Mouse (Mus musculus) forebrain, embryonic 16.5 days (tissue): ENCODE data around the gene Tmem97. TPM values are rescaled to one million over a fixed set of nuclear protein-coding genes. Genes with fewer than 3 reads are reported as not detected.
"Not testable (repeated sequence)": the region's sequence is repeated elsewhere in the genome, so short reads cannot be mapped to it uniquely, and the experiment has no call there.

Source experiments
- ATAC-seq: fragments of 200-750 bp; cut with Nextera tagmentation; 2 replicates; pipeline ENCODE4 v1.8.0; 2017; ENCODE audit warnings: mild to moderate bottlenecking, moderate library complexity
- H3K27ac ChIP-seq: fragments of 300-500 bp; sonication (generic); 2 replicates; pipeline ENCODE4 v1.5.1; 2014; ENCODE audit warnings: low read length, control low read depth
- H3K27me3 ChIP-seq: fragments of 300-500 bp; sonication (generic); replicated peaks from 2 replicates; pipeline ENCODE4 v1.6.1; 2014; ENCODE audit warnings: low read length; ENCODE audit not compliant: control insufficient read depth, insufficient read depth
- H3K36me3 ChIP-seq: fragments of 300-500 bp; sonication (generic); 2 replicates; pipeline ENCODE4 v1.6.1; 2014; ENCODE audit not compliant: control insufficient read depth, insufficient read depth
- H3K4me1 ChIP-seq: fragments of 300-500 bp; sonication (generic); replicated peaks from 2 replicates; pipeline ENCODE4 v1.6.1; 2014; ENCODE audit warnings: low read length; ENCODE audit not compliant: control insufficient read depth, insufficient read depth
- H3K4me2 ChIP-seq: fragments of 300-500 bp; sonication (generic); 2 replicates; pipeline ENCODE4 v1.6.1; 2014; ENCODE audit warnings: mild to moderate bottlenecking, low read length, control low read depth
- H3K4me3 ChIP-seq: fragments of 300-500 bp; sonication (generic); replicated peaks from 2 replicates; pipeline ENCODE4 v1.5.1; 2014; ENCODE audit warnings: mild to moderate bottlenecking, low read length, control low read depth
- H3K9ac ChIP-seq: fragments of 300-500 bp; sonication (generic); replicated peaks from 2 replicates; pipeline ENCODE4 v1.6.1; 2014; ENCODE audit warnings: low read depth, low read length, control low read depth
- H3K9me3 ChIP-seq: fragments of 300-500 bp; sonication (generic); 2 replicates; pipeline ENCODE4 v1.6.1; 2016; ENCODE audit warnings: low read length; ENCODE audit not compliant: control insufficient read depth
- WGBS: fragments of 180-500 bp; shearing (Covaris S2); extraction: QIAGEN DNeasy Blood & Tissue Kit; methylation state at CpG from one replicate; pipeline ENCODE4 v1.1.7; 2014; 5-methylcytosine and 5-hydroxymethylcytosine counted together
- polyA plus RNA-seq: library from polyadenylated mRNA; unstranded; fragments of >200 nt; fragmentation: Nextera tagmentation; extraction: Ambion mirVana; gene quantifications from 2 replicates; pipeline ENCODE4 v1.2.1, GENCODE M21; 2015

The Tmem97 gene
- polyA plus RNA-seq: 31.1 and 34.9 TPM in 2 replicates

DNA sequence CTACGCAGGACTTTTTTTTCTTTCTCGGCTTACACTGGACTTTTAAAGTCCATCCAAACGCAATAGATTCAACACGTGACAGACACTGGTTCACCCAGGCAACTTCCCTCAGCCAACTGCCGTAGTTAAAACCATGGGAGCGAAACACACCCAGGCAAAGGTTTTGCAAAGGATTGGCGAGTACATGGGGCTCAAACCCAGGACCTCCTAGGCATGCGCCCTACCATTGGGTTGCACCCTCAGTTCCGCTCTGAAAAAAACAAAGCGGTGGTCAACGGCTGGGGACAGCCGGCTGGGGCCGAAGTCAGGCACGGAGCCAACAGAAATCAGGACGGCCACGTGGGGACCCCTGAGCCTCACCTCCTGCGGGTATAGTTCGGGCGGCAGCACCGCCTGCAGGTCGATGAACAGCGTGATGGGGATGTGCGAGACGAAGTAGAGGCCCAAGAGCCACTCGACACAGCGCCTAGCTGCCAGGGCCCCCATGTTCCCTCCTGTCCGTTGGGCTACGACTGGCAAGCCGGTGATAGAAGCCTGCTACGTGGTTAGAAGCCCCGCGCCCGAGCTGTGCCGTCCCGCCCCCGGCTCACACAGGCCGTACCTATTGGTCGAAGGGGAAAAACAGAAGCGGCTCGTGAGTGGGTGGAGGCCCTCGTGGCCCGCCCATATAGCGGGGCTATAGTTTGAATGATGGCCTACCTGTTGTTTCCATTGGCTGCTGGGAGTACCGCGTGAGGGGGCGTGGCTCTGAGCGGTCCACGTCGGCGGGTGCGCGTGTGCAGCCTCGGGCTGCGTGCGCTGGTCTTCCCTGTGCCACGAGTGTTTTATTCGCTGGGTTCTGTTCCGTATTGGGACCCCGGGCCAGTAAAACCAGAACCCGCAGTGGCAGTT is at the start of gene Tmem97:
TSS of gene Tmem97 (minus strand) at position 610 of the 891 bp plus-strand sequence.
- no peaks in the 10 kb centered on the region for H3K27me3 ChIP-seq
- under 1% methylated on average over 60 of the region's 60 CpGs for WGBS
- peak within 1 kb of the TSS; percentile 77 for H3K4me2 ChIP-seq
- peak within 1 kb of the TSS; percentile 64 for H3K4me3 ChIP-seq
- H3K4me1 ChIP-seq: peaks cover 15% of the 10 kb centered on the region
- H3K9ac ChIP-seq: peak within 1 kb of the TSS; percentile 64
- H3K27ac ChIP-seq: peak within 1 kb of the TSS; percentile 87
- H3K9me3 ChIP-seq: 0 out of 2 replicates have a peak, but pooled peaks cover 3% of the 10 kb centered on the region
- H3K36me3 ChIP-seq: no peaks in the 10 kb centered on the region
- peak; percentile 100 for ATAC-seq

DNA sequence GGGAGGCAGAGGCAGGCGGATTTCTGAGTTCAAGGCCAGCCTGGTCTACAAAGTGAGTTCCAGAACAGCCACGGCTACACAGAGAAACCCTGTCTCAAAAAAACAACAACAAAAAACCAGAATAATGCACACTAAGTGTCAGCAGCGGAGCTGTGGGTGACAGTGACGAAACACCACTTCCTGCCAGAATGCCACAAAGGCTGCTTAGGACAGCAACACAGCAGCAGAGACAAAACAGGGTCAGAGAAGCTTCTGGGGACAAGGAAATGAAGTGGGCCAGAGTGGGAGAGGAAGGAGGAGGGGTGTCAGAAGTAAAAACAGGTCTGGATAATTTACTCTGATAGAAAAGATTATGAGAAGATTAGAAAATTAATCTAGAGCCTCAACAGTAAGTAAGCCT is 49.5 kb upstream of the Tmem97 start:
- Histone ChIP-seq H3K4me1 (peaks cover 4% of the 10 kb centered on the region), H3K27ac (no peak overlapping the region), H3K9me3 (no peaks in the 10 kb centered on the region), H3K4me3 (no peak overlapping the region), H3K27me3 (no peaks in the 10 kb centered on the region), H3K36me3 (0 out of 2 replicates have a peak, but pooled peaks cover 2% of the 10 kb centered on the region), H3K4me2 (no peak overlapping the region), H3K9ac (no peak overlapping the region)
- ATAC-seq: no peak
- WGBS: 91% methylated on average over 4 of the region's 4 CpGs

DNA sequence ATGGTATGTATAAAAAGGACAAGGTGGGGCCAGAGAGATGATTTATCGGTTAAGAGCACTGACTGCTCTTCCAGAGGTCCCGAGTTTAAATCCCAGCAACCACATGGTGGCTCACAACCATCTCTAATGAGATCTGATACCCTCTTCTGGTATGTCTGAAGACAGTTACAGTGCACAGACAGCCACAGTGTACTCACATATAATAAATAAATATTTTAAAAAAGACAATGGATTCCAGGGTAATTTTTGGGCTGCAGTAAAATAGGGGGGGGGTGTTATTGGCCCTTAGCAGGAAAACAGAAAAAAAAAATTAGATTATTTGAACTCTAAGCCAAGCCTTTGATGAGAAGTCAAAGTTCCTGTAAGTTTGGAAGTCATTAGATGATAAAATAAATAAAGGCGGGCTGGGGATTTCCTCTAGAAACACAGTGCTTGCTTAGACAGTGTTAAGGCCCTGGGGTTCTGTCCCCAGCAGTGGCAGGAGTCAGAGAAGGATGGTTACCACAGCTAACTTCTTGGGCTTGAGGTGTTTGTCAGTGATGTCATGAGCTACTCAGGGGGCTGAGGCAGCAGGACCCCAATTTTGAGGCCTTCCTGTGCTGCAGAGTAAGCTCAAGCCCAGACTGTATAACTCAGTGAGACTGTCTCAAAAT is 48.3 kb upstream of the Tmem97 start:
- no peaks in the 10 kb centered on the region for H3K9me3 ChIP-seq
- no peak overlapping the region for H3K27ac ChIP-seq
- H3K27me3 ChIP-seq: no peaks in the 10 kb centered on the region
- 82% methylated on average over 3 of the region's 3 CpGs for WGBS
- H3K4me2 ChIP-seq: no peak overlapping the region
- no peak for ATAC-seq
- no peak overlapping the region for H3K4me3 ChIP-seq
- H3K4me1 ChIP-seq: peaks cover 4% of the 10 kb centered on the region
- H3K9ac ChIP-seq: no peak overlapping the region
- 0 out of 2 replicates have a peak, but pooled peaks cover 2% of the 10 kb centered on the region for H3K36me3 ChIP-seq

DNA sequence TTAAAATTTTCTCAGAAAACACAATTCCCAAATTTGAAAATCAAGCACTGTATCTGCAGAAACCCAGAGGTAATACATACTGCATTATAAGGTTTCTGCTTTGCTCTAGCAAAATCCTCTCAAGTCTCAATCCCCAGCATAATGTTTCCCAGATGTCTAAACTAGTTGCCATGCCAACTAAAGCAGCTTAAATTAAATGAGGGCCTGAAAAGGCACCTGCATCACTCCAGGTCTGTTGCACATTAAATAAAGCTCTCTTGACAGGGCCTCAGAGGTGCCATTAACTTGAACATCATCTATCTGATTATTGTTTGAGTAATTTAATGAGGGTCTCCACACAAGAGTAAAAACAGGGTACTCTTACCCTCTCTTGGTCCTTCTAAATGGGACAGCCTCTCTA is 46.2 kb upstream of the Tmem97 start:
- Histone ChIP-seq H3K9me3 (no peaks in the 10 kb centered on the region), H3K4me3 (no peak overlapping the region), H3K4me1 (peaks cover 4% of the 10 kb centered on the region), H3K36me3 (no peaks in the 10 kb centered on the region), H3K4me2 (no peak overlapping the region), H3K27me3 (no peaks in the 10 kb centered on the region), H3K9ac (no peak overlapping the region), H3K27ac (no peak overlapping the region)
- ATAC-seq: no peak

DNA sequence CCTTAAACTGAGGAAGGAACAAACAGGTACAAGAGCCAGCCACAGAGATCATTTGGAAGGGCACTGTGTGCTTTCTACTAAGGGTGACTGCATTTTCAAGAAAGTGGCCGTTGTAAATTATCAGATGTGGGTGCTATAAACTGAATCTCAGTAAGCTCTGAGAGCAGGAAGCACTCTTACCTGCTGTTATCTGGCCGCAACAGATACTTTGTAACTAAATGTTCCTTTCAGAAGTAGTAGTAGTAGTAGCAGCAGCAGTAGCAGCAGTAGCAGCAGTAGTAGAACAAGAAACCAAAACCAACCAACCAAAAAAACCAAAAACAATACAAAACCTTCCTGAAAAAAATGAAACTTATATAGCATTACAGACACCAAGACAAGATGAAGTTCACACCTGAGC is 45.2 kb upstream of the Tmem97 start:
- Histone ChIP-seq H3K27me3 (no peaks in the 10 kb centered on the region), H3K4me3 (no peak overlapping the region), H3K36me3 (no peaks in the 10 kb centered on the region), H3K4me2 (no peak overlapping the region), H3K27ac (no peak overlapping the region), H3K4me1 (peaks cover 4% of the 10 kb centered on the region), H3K9me3 (no peaks in the 10 kb centered on the region), H3K9ac (no peak overlapping the region)
- ATAC-seq: no peak
- 91% methylated on average over 2 of the region's 2 CpGs for WGBS

DNA sequence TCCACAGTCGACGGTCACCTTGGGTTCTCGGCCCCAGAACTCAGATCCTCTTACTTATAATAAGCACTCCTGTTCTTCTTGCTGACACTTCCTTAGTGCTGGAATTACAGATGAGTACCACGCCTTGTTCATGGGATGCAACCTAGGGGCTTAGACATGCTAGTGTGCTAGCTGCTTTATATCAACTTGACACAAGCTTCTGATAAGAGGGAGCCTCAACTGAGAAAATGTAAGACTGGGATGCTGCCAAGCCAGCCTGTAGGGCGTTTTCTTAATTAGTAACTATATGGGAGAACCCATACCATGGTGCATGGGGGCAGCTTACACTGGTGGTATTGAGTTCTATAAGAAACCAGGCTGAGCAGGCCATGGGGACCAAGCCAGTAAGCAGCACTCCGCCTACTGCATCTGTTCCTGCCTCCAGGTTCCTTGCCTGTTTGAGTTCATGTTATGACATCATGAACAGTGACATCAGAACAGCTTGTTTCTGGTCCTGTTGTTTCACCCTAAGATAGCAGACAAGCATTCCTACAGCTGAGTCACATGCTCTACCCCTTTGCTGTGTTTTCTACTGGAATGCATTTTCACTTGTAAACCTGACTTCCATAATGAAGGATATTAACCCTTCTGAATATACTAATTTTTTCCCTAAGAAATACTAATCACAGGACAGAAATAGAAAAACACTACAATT is 43.8 kb upstream of the Tmem97 start:
- Histone ChIP-seq H3K27me3 (no peaks in the 10 kb centered on the region), H3K4me1 (peaks cover 4% of the 10 kb centered on the region), H3K4me2 (no peak overlapping the region), H3K36me3 (no peaks in the 10 kb centered on the region), H3K4me3 (no peak overlapping the region), H3K9ac (no peak overlapping the region), H3K27ac (no peak overlapping the region), H3K9me3 (no peaks in the 10 kb centered on the region)
- WGBS: 89% methylated on average over 6 of the region's 6 CpGs
- ATAC-seq: no peak

DNA sequence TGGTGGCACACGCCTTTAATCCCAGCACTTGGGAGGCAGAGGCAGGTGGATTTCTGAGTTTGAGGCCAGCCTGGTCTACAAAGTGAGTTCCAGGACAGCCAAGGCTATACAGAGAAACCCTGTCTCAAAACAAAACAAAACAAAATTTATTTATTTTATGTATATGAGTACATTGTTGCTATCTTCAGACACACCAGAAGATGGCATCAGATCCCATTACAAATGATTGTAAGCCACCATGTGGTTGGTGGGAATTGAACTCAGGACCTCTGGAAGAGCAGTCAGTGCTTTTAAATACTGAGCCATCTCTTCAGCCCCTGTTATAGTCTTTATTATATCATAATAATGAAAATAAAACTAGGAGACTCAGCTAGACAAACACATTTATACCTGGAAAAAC is 37.1 kb upstream of the Tmem97 start:
- H3K36me3 ChIP-seq: peaks cover 14% of the 10 kb centered on the region
- not testable (repeated sequence) for H3K4me2 ChIP-seq, H3K4me1 ChIP-seq, H3K27ac ChIP-seq, H3K9ac ChIP-seq, H3K9me3 ChIP-seq, H3K27me3 ChIP-seq, ATAC-seq, H3K4me3 ChIP-seq
- WGBS: 91% methylated on average over 1 of the region's 1 CpGs

DNA sequence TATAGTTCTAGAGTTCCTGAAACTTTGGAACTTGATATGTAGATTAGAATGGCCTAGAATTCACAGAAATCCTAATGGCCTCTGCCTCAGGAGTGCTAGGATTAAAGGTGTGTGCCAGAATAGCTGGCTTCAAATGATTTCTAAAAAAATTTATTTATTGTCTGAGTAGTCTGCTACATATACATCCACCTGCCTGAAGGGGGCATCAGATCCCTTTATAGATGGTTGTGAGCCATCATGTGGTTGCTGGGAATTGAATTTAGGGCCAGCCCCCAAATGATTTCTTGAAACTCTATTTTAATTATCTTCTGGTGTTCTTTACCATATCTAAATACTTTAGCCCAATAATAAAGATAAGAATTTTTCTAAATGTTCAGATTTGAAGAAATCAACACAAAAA is 35.5 kb upstream of the Tmem97 start:
- Histone ChIP-seq H3K27me3 (no peaks in the 10 kb centered on the region), H3K4me1 (no peaks in the 10 kb centered on the region), H3K9me3 (no peaks in the 10 kb centered on the region), H3K4me2 (no peak overlapping the region), H3K4me3 (no peak overlapping the region), H3K9ac (no peak overlapping the region), H3K27ac (no peak overlapping the region), H3K36me3 (peaks cover 14% of the 10 kb centered on the region)
- no peak for ATAC-seq

DNA sequence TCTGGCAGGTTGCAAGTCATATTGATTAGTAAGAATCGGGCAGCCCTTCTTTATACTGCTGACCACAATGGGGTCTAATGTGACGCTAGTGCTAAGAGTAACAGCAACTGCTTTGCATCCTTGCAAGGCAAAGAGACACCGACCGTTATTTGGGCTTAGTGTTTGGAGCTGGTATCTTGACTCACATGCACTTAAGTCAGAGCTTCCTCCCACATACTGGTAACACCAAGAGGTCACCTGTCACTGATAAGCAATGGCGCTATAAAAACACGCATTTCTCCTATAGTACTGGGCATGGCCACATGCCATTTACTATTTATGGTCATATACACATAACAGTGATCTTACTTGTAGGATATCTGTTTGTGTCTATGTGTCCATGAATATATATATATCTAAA is 32.3 kb upstream of the Tmem97 start:
- H3K4me2 ChIP-seq: no peak overlapping the region
- H3K9ac ChIP-seq: no peak overlapping the region
- H3K9me3 ChIP-seq: no peaks in the 10 kb centered on the region
- 90% methylated on average over 6 of the region's 6 CpGs for WGBS
- ATAC-seq: no peak
- no peak overlapping the region for H3K27ac ChIP-seq
- H3K27me3 ChIP-seq: no peaks in the 10 kb centered on the region
- H3K4me1 ChIP-seq: no peaks in the 10 kb centered on the region
- H3K36me3 ChIP-seq: peaks cover 21% of the 10 kb centered on the region
- H3K4me3 ChIP-seq: no peak overlapping the region
